Mouse (Mus musculus): ENCODE data around the gene Gabbr2. TPM values are rescaled to one million over a fixed set of nuclear protein-coding genes. Genes with fewer than 3 reads are reported as not detected.

Gene Gabbr2
- polyA plus RNA-seq, 1 experiment from 2014 or later, result 0.05 TPM

DNA sequence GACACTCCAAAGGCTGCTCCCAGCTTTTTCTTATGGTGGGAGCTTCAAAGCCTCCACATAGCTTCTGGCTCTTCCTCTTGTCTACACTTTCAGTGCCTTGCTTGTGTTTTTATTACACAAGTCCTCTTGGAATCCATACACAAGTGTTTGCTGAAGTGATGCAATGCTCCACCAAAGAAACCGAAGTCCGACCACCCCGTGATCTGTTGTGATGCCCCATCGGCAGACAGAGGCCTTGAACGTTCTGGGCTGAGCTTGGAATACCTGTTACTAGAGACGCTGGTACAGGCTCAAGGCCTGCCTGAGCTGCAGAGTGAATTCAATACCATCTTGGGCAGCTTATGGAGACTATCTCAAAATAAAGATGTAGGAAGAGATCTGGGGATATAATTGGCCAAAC lies 3.9 kb downstream of the Gabbr2 start:
- Histone ChIP-seq H3K27me3 (replicated peaks) (peaks cover 81% of the 10 kb centered on the region), H3K4me2 (no peak overlapping the region), H3K4me1 (peaks cover 15% of the 10 kb centered on the region), H3K4me3 (no peak overlapping the region), H3K9me3 (no peaks in the 10 kb centered on the region), H3K9ac (no peak overlapping the region), H3K36me3 (no peaks in the 10 kb centered on the region), H3K27ac (replicated peaks) (no peak overlapping the region)
- no peak for ATAC-seq (ENCODE audit: extremely low read depth, insufficient number of reproducible peaks, low FRiP score, low TSS enrichment)
- WGBS, result 76% methylated on average over 6 of the region's 6 CpGs

DNA sequence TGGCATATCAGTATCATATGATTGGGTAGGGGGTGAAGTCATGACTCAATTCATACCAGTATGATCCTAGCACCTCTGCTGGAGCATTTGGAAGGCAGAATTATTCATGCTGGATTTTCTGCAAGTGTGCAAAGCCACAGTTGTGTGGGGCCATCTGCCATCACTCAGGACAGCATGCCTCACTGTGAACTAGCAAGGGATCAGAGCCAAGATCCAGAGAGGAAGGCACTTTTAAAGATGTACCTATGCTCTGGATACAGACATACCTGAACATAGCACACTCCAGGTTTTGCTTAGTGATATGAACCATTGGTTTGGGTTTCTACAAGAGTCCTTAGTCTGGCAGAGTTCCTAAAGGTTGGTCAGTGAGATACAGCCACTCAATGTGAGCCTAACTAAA lies 5.6 kb downstream of the Gabbr2 start:
- no peaks in the 10 kb centered on the region for H3K9me3 ChIP-seq
- peaks cover 6% of the 10 kb centered on the region for H3K4me1 ChIP-seq
- peaks cover 78% of the 10 kb centered on the region for H3K27me3 ChIP-seq (replicated peaks)
- no peak for ATAC-seq (ENCODE audit: extremely low read depth, insufficient number of reproducible peaks, low FRiP score, low TSS enrichment)
- no peak overlapping the region for H3K27ac ChIP-seq (replicated peaks)
- H3K36me3 ChIP-seq, result no peaks in the 10 kb centered on the region
- no peak overlapping the region for H3K9ac ChIP-seq
- no peak overlapping the region for H3K4me3 ChIP-seq
- H3K4me2 ChIP-seq, result no peak overlapping the region

DNA sequence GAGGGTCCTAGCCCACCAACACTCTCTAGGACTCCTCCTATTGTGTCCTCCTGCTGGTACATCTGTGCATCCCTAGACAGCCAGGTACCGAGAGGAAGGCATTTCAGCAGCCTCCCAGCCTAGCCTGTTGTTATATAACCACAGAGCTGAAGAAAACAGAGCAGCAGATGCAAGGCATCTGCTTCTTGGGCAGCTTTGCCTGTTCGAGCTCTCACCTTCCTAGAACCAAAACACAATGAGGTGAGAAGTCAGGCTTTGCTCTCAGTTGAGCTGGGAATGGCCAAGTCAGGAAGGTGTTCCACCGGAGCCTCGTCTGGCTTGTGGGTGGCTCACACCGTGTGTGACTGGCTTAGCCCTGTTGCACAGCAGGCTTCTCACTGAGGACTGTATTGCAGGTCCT lies 8.8 kb downstream of the Gabbr2 start:
- Histone ChIP-seq H3K36me3 (no peaks in the 10 kb centered on the region), H3K9ac (no peak overlapping the region), H3K27ac (replicated peaks) (no peak overlapping the region), H3K4me3 (no peak overlapping the region), H3K4me1 (no peaks in the 10 kb centered on the region), H3K9me3 (no peaks in the 10 kb centered on the region), H3K4me2 (no peak overlapping the region), H3K27me3 (replicated peaks) (peaks cover 57% of the 10 kb centered on the region)
- ATAC-seq (ENCODE audit: extremely low read depth, insufficient number of reproducible peaks, low FRiP score, low TSS enrichment), result no peak
- 49% methylated on average over 5 of the region's 5 CpGs for WGBS

DNA sequence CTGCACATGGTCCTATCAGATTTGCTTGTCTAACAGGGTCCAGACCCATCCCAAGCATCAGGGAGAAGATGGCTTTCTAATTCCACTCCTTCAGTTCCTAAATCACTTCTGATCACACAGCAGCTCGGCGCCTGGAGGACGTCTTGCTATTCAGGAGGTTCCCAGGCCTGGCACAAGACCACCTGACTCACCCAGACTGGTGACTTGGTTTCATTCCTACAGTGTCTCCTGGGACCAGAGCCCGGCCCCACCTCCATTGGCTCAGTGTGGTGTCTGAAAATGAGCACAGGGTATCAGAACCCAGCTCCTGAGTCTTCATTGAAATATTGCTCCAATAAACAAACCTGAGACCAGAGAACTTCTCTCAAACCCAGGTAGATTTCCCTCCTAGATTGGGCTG lies 9.6 kb downstream of the Gabbr2 start:
- no peaks in the 10 kb centered on the region for H3K4me1 ChIP-seq
- no peak overlapping the region for H3K27ac ChIP-seq (replicated peaks)
- H3K4me3 ChIP-seq, result no peak overlapping the region
- no peak overlapping the region for H3K9ac ChIP-seq
- no peak for ATAC-seq (ENCODE audit: extremely low read depth, insufficient number of reproducible peaks, low FRiP score, low TSS enrichment)
- H3K36me3 ChIP-seq, result no peaks in the 10 kb centered on the region
- no peaks in the 10 kb centered on the region for H3K9me3 ChIP-seq
- WGBS, result 84% methylated on average over 4 of the region's 4 CpGs
- H3K4me2 ChIP-seq, result no peak overlapping the region
- peaks cover 51% of the 10 kb centered on the region for H3K27me3 ChIP-seq (replicated peaks)

- 75% methylated on average over 6 of the region's 6 CpGs for WGBS
- no peaks in the 10 kb centered on the region for H3K4me1 ChIP-seq
- peaks cover 37% of the 10 kb centered on the region for H3K27me3 ChIP-seq (replicated peaks)
- no peak for ATAC-seq (ENCODE audit: extremely low read depth, insufficient number of reproducible peaks, low FRiP score, low TSS enrichment)
- no peak overlapping the region for H3K4me2 ChIP-seq
- H3K27ac ChIP-seq (replicated peaks), result no peak overlapping the region
- H3K4me3 ChIP-seq, result no peak overlapping the region
- H3K9me3 ChIP-seq, result no peaks in the 10 kb centered on the region
- H3K36me3 ChIP-seq, result no peaks in the 10 kb centered on the region
- no peak overlapping the region for H3K9ac ChIP-seq
Measured at GRCm38 (mm10) chr4:46978371-46978770, 13.3 kb downstream of the Gabbr2 start.

DNA sequence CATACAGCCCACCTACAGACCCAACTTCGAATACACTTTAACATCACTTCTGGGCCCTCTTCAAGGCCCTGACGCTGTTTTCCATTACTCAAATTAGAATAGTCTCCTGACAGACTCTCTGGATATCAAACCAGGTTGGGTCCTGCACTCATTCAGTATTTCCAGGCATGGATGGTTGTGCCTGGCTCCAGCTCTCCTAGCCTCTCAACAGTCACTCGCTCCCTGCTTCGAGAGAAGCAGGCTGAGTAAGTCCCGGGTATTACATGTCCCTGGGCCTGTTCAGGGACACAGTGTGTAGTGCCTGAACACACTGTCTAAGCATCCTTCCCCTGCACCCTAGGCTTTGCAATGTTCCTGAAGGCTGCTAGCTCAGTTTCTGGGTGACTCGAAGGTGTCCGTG lies 14.5 kb downstream of the Gabbr2 start:
- H3K9ac ChIP-seq, result no peak overlapping the region
- no peaks in the 10 kb centered on the region for H3K36me3 ChIP-seq
- no peak overlapping the region for H3K4me2 ChIP-seq
- no peaks in the 10 kb centered on the region for H3K9me3 ChIP-seq
- H3K4me3 ChIP-seq, result no peak overlapping the region
- no peaks in the 10 kb centered on the region for H3K4me1 ChIP-seq
- 81% methylated on average over 7 of the region's 7 CpGs for WGBS
- ATAC-seq (ENCODE audit: extremely low read depth, insufficient number of reproducible peaks, low FRiP score, low TSS enrichment), result no peak
- no peak overlapping the region for H3K27ac ChIP-seq (replicated peaks)
- peaks cover 25% of the 10 kb centered on the region for H3K27me3 ChIP-seq (replicated peaks)

DNA sequence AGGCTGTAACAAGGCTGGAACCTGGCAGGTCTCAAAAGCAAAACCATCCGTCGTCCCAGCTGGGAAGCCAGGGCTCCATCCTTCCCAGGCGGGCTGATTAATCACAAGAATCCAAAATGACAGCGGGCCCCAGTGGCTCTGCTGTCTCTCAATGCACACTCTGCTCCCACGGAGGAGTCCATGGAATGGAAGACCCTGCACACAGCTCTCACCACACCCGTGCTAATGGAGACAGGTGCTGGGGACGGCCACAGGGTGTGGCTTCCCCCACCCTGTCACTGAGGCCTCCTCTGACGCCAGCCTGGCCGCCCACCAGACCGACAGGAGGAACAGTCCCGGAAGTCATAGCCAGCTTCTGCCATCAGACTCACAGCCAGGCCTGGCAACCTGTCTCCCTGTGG lies 15.0 kb downstream of the Gabbr2 start:
- Histone ChIP-seq H3K9me3 (no peaks in the 10 kb centered on the region), H3K4me2 (no peak overlapping the region), H3K4me1 (no peaks in the 10 kb centered on the region), H3K4me3 (no peak overlapping the region), H3K27me3 (replicated peaks) (peaks cover 24% of the 10 kb centered on the region; the same call in 1 of the 2 replicates), H3K9ac (no peak overlapping the region), H3K27ac (replicated peaks) (no peak overlapping the region), H3K36me3 (no peaks in the 10 kb centered on the region)
- ATAC-seq (ENCODE audit: extremely low read depth, insufficient number of reproducible peaks, low FRiP score, low TSS enrichment), result no peak
- WGBS, result 49% methylated on average over 11 of the region's 11 CpGs

- WGBS, result 66% methylated on average over 10 of the region's 10 CpGs
- Histone ChIP-seq H3K9ac (no peak overlapping the region), H3K27me3 (replicated peaks) (peaks cover 8% of the 10 kb centered on the region; the same call in 1 of the 2 replicates), H3K9me3 (no peaks in the 10 kb centered on the region), H3K4me3 (no peak overlapping the region), H3K4me1 (no peaks in the 10 kb centered on the region), H3K36me3 (no peaks in the 10 kb centered on the region), H3K27ac (replicated peaks) (no peak overlapping the region), H3K4me2 (no peak overlapping the region)
- no peak for ATAC-seq (ENCODE audit: extremely low read depth, insufficient number of reproducible peaks, low FRiP score, low TSS enrichment)
Measured at GRCm38 (mm10) chr4:46973322-46973721, 18.4 kb downstream of the Gabbr2 start.

DNA sequence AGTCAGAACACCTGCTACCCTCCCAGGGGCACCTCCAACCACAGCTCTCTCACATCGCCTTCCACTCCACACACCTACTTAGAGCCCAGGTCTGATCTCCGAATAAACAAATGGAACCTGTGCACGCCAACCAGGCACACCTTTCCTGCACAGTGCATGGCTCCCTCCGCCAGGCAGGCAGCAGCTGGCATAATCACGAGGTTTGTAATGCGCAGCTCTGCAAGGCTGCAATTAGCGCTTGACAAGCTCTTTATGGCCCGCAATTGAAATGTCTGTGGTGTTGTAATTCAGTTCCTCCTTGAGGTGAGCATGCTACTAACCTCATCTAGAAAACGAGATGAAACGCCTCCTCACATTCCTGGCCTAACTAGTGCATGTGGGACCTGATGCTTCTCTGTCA lies 23.7 kb downstream of the Gabbr2 start:
- Histone ChIP-seq H3K9ac (no peak overlapping the region), H3K27ac (replicated peaks) (no peak overlapping the region), H3K4me2 (no peak overlapping the region), H3K36me3 (no peaks in the 10 kb centered on the region), H3K27me3 (replicated peaks) (no peaks in the 10 kb centered on the region), H3K4me3 (no peak overlapping the region), H3K4me1 (no peaks in the 10 kb centered on the region), H3K9me3 (no peaks in the 10 kb centered on the region)
- 79% methylated on average over 10 of the region's 10 CpGs for WGBS
- no peak for ATAC-seq (ENCODE audit: extremely low read depth, insufficient number of reproducible peaks, low FRiP score, low TSS enrichment)

- H3K4me2 ChIP-seq, result no peak overlapping the region
- H3K36me3 ChIP-seq, result no peaks in the 10 kb centered on the region
- no peaks in the 10 kb centered on the region for H3K27me3 ChIP-seq (replicated peaks)
- no peak overlapping the region for H3K4me3 ChIP-seq
- no peaks in the 10 kb centered on the region for H3K4me1 ChIP-seq
- H3K27ac ChIP-seq (replicated peaks), result no peak overlapping the region
- no peak for ATAC-seq (ENCODE audit: extremely low read depth, insufficient number of reproducible peaks, low FRiP score, low TSS enrichment)
- H3K9ac ChIP-seq, result no peak overlapping the region
- H3K9me3 ChIP-seq, result no peaks in the 10 kb centered on the region
Measured at GRCm38 (mm10) chr4:46966551-46966950, 25.1 kb downstream of the Gabbr2 start.

- Histone ChIP-seq H3K9ac (no peak overlapping the region), H3K4me3 (no peak overlapping the region), H3K9me3 (no peaks in the 10 kb centered on the region), H3K27ac (replicated peaks) (no peak overlapping the region), H3K4me2 (no peak overlapping the region), H3K36me3 (no peaks in the 10 kb centered on the region), H3K4me1 (no peaks in the 10 kb centered on the region), H3K27me3 (replicated peaks) (peaks cover 10% of the 10 kb centered on the region; the same call in 1 of the 2 replicates)
- ATAC-seq (ENCODE audit: extremely low read depth, insufficient number of reproducible peaks, low FRiP score, low TSS enrichment), result no peak
- 66% methylated on average over 2 of the region's 2 CpGs for WGBS
Measured at GRCm38 (mm10) chr4:46961403-46961802, 30.3 kb downstream of the Gabbr2 start.

GRCm38 (mm10) chr4:46960208-46960607 lies 31.5 kb downstream of the Gabbr2 start:
- Histone ChIP-seq H3K4me3 (no peak overlapping the region), H3K27me3 (replicated peaks) (peaks cover 10% of the 10 kb centered on the region; the same call in 1 of the 2 replicates), H3K4me1 (no peaks in the 10 kb centered on the region), H3K36me3 (no peaks in the 10 kb centered on the region), H3K27ac (replicated peaks) (no peak overlapping the region), H3K9me3 (no peaks in the 10 kb centered on the region), H3K9ac (no peak overlapping the region), H3K4me2 (no peak overlapping the region)
- 82% methylated on average over 10 of the region's 10 CpGs for WGBS
- no peak for ATAC-seq (ENCODE audit: extremely low read depth, insufficient number of reproducible peaks, low FRiP score, low TSS enrichment)
